Mouse (Mus musculus) CH12.LX (cell line): Measurements from ENCODE around the gene Prom1. TPM values are rescaled to one million over a fixed set of nuclear protein-coding genes. Genes with fewer than 3 reads are reported as not detected.

Experiments
- DNase-seq: peaks from one replicate; pipeline ENCODE4 v3.0.0-alpha.2; 2013; ENCODE audit errors: extremely low read depth
- H3K27ac ChIP-seq: 2 replicates; pipeline ENCODE4 v1.5.1; 2012; ENCODE audit warnings: low read depth, mild to moderate bottlenecking, control low read depth, moderate library complexity; ENCODE audit not compliant: insufficient read depth
- H3K27me3 ChIP-seq: replicated peaks from 2 replicates; pipeline ENCODE3; 2012; ENCODE audit warnings: inconsistent platforms
- H3K36me3 ChIP-seq, 2 experiments: replicated peaks in 1 of 2; 2 replicates each; pipeline versions ENCODE3 to v1.6.1; 2012; ENCODE audit warnings: inconsistent platforms in 1 of 2, low read length in 1 of 2, mild to moderate bottlenecking in 1 of 2, mixed read lengths in 1 of 2, moderate library complexity in 1 of 2; ENCODE audit not compliant: control insufficient read depth in 1 of 2, insufficient read depth in 1 of 2
- H3K4me1 ChIP-seq, 2 experiments: 2 replicates each; pipeline ENCODE4 v1.6.1; 2012; ENCODE audit warnings: inconsistent platforms in 1 of 2, moderate library complexity in 1 of 2; ENCODE audit not compliant: insufficient read depth in 2 of 2, control insufficient read depth in 1 of 2
- H3K4me2 ChIP-seq: 2 replicates; pipeline ENCODE4 v1.6.1; 2012; ENCODE audit warnings: low read depth, mild to moderate bottlenecking, control low read depth; ENCODE audit not compliant: poor library complexity, insufficient read depth, severe bottlenecking
- H3K4me3 ChIP-seq, 3 experiments: fragments of 150-350 bp in 1 of 3; sonication (generic) in 1 of 3; replicated peaks in 1 of 3; 2 replicates each; pipeline versions ENCODE3 to v1.5.1; 2011 to 2012; ENCODE audit warnings: low read depth in 2 of 3, low read length in 2 of 3, mild to moderate bottlenecking in 2 of 3, moderate library complexity in 2 of 3, control low read depth in 1 of 3, improper control_type of control experiment in 1 of 3, inconsistent platforms in 1 of 3, mixed read lengths in 1 of 3; ENCODE audit not compliant: poor library complexity in 1 of 3
- H3K79me2 ChIP-seq: replicated peaks from 2 replicates; pipeline ENCODE4 v1.6.1; 2012; ENCODE audit warnings: mild to moderate bottlenecking, moderate library complexity; ENCODE audit not compliant: control insufficient read depth, poor library complexity, insufficient read depth, severe bottlenecking; ENCODE audit errors: extremely low read depth
- H3K9ac ChIP-seq: 2 replicates; pipeline ENCODE4 v1.6.1; 2012; ENCODE audit warnings: low read depth, mild to moderate bottlenecking, control low read depth, moderate library complexity; ENCODE audit not compliant: insufficient read depth
- H3K9me3 ChIP-seq: replicated peaks from 2 replicates; pipeline ENCODE3; 2012; ENCODE audit warnings: low read length, inconsistent platforms, mixed read lengths
- CHD1 ChIP-seq: IDR thresholded peaks from 2 replicates; pipeline ENCODE4 v1.6.1; 2012; ENCODE audit warnings: low read depth, low read length, improper control_type of control experiment, inconsistent platforms
- CHD2 ChIP-seq: IDR thresholded peaks from 2 replicates; pipeline ENCODE4 v1.6.1; 2011; ENCODE audit warnings: low read length, improper control_type of control experiment
- CTCF ChIP-seq, 2 experiments: IDR thresholded peaks in 1 of 2; conservative IDR thresholded peaks in 1 of 2; 2 replicates each; pipeline ENCODE4 v1.5.1; 2011 to 2012; ENCODE audit warnings: low read depth in 2 of 2, low read length in 2 of 2, improper control_type of control experiment in 1 of 2, inconsistent platforms in 1 of 2, mild to moderate bottlenecking in 1 of 2, moderate library complexity in 1 of 2
- ELF1 ChIP-seq: IDR thresholded peaks from 2 replicates; pipeline ENCODE4 v1.6.1; 2014; ENCODE audit warnings: low read depth, mild to moderate bottlenecking, inconsistent platforms, low read length, improper control_type of control experiment
- EP300 ChIP-seq: IDR thresholded peaks from 2 replicates; pipeline ENCODE4 v1.6.1; 2011; ENCODE audit warnings: low read length, improper control_type of control experiment
- ETS1 ChIP-seq: conservative IDR thresholded peaks from 2 replicates; pipeline ENCODE4 v1.6.1; 2012; ENCODE audit warnings: low read depth, mild to moderate bottlenecking, inconsistent platforms, low read length, improper control_type of control experiment, moderate library complexity
- GABPA ChIP-seq: IDR thresholded peaks from 2 replicates; pipeline ENCODE4 v1.6.1; 2012; ENCODE audit warnings: low read depth, low read length, improper control_type of control experiment, inconsistent platforms; ENCODE audit not compliant: insufficient replicate concordance
- IRF4 ChIP-seq: IDR thresholded peaks from 2 replicates; pipeline ENCODE4 v1.6.1; 2014; ENCODE audit warnings: low read depth, mild to moderate bottlenecking, inconsistent platforms, low read length, improper control_type of control experiment
- JUN ChIP-seq: IDR thresholded peaks from 2 replicates; pipeline ENCODE4 v1.6.1; 2011; ENCODE audit warnings: low read depth, mild to moderate bottlenecking, low read length, improper control_type of control experiment, moderate library complexity; ENCODE audit not compliant: insufficient read depth
- JUND ChIP-seq: conservative IDR thresholded peaks from 2 replicates; pipeline ENCODE4 v1.6.1; 2011; ENCODE audit warnings: low read depth, low read length, improper control_type of control experiment
- KAT2A ChIP-seq: IDR thresholded peaks from 2 replicates; pipeline ENCODE4 v1.6.1; 2012; ENCODE audit warnings: low read length, improper control_type of control experiment, inconsistent platforms; ENCODE audit not compliant: insufficient replicate concordance
- MEF2A ChIP-seq: IDR thresholded peaks from 2 replicates; pipeline ENCODE4 v1.6.1; 2014; ENCODE audit warnings: low read depth, mild to moderate bottlenecking, inconsistent platforms, low read length, improper control_type of control experiment, borderline replicate concordance
- NELFE ChIP-seq: IDR thresholded peaks from 2 replicates; pipeline ENCODE4 v1.6.1; 2011; ENCODE audit warnings: low read depth, low read length, improper control_type of control experiment
- NRF1 ChIP-seq: IDR thresholded peaks from 2 replicates; pipeline ENCODE4 v1.6.1; 2014; ENCODE audit warnings: low read depth, mild to moderate bottlenecking, inconsistent platforms, low read length, improper control_type of control experiment, moderate library complexity
- PAX5 ChIP-seq: IDR thresholded peaks from 2 replicates; pipeline ENCODE4 v1.6.1; 2012; ENCODE audit warnings: low read length, inconsistent platforms, mixed read lengths
- POLR2AphosphoS2 ChIP-seq: IDR thresholded peaks from 2 replicates; pipeline ENCODE4 v1.6.1; 2011; ENCODE audit warnings: low read depth, low read length, improper control_type of control experiment
- RAD21 ChIP-seq: IDR thresholded peaks from 2 replicates; pipeline ENCODE4 v1.6.1; 2011; ENCODE audit warnings: low read depth, mild to moderate bottlenecking, low read length, improper control_type of control experiment, moderate library complexity
- SMC3 ChIP-seq: IDR thresholded peaks from 2 replicates; pipeline ENCODE4 v1.6.1; 2011; ENCODE audit warnings: low read depth, low read length, improper control_type of control experiment
- TBP ChIP-seq: conservative IDR thresholded peaks from 2 replicates; pipeline ENCODE4 v1.6.1; 2011; ENCODE audit warnings: low read depth, low read length, improper control_type of control experiment
- TCF12 ChIP-seq: IDR thresholded peaks from 2 replicates; pipeline ENCODE4 v1.6.1; 2014; ENCODE audit warnings: low read depth, mild to moderate bottlenecking, inconsistent platforms, low read length, improper control_type of control experiment
- USF2 ChIP-seq: conservative IDR thresholded peaks from 2 replicates; pipeline ENCODE4 v1.6.1; 2011; ENCODE audit warnings: low read depth, low read length, improper control_type of control experiment
- ZNF384 ChIP-seq: IDR thresholded peaks from 2 replicates; pipeline ENCODE4 v1.6.1; 2012; ENCODE audit warnings: low read depth, low read length, improper control_type of control experiment, inconsistent platforms
- dilution Hi-C: fragments of 300-500 bp; cut with MboI; formaldehyde crosslinking; loops from 2 replicates; pipeline ENCODE4 v1.14.3; 2020; ENCODE audit warnings: low sequenced_read_pairs; ENCODE audit not compliant: extremely low pct_unique_long_range_greater_than_20kb, extremely low pct_ligation_motif_present
- in situ Hi-C: fragments of 300-500 bp; cut with MboI; formaldehyde crosslinking; loops from 3 replicates; pipeline ENCODE4 v1.14.3; 2019; ENCODE audit warnings: low sequenced_read_pairs, low pct_ligation_motif_present, low pct_unique_long_range_greater_than_20kb, mixed read lengths
- polyA plus RNA-seq: library from polyadenylated mRNA; unstranded; fragments of >175 nt; gene quantifications from 2 replicates; pipeline ENCODE4 v1.2.1, GENCODE M21; 2012; ENCODE audit warnings: low read depth; ENCODE audit not compliant: insufficient read length
- total RNA-seq, 2 experiments: library from RNA; depleted of rRNA; stranded (reverse); fragments of 300-350 nt in 1 of 2; fragments of >200 nt in 1 of 2; gene quantifications; 2 replicates each; pipeline ENCODE4 v1.2.3; 2012 to 2014

Gene Prom1
- total and polyA plus RNA-seq, 3 experiments = 0.13 to 0.39 (median 0.21) TPM

GRCm38 (mm10) chr5:44113138-44113537 lies 11.3 kb upstream of the Prom1 start:
- dilution Hi-C loops = no loop called here
- H3K27ac ChIP-seq = no peak overlapping the region
- H3K79me2 ChIP-seq = no peaks in the 10 kb centered on the region
- no peak overlapping the region for H3K9ac ChIP-seq
- H3K9me3 ChIP-seq = no peaks in the 10 kb centered on the region
- DNase-seq = no peak
- peaks cover 0 to 4% of the 10 kb centered on the region in 2 experiments; a peak in 1 of 4 replicates for H3K4me1 ChIP-seq
- in situ Hi-C loops = no loop called here
- TF ChIP-seq TBP = no peak
- TF ChIP-seq CTCF (conservative IDR thresholded peaks at IDR 0.05 in 1 of 2, IDR thresholded peaks at IDR 0.05 in 1 of 2; ENCODE audit: low read depth in 2 of 2, low read length in 2 of 2) = no peak
- TF ChIP-seq MEF2A = no peak
- no peak for TF ChIP-seq JUND
- TF ChIP-seq TCF12 = no peak
- no peak for TF ChIP-seq ZNF384
- no peak for TF ChIP-seq ETS1
- no peak for TF ChIP-seq POLR2AphosphoS2
- no peak for TF ChIP-seq CHD2
- TF ChIP-seq RAD21 = no peak
- no peak for TF ChIP-seq EP300
- no peak for TF ChIP-seq USF2
- no peak for TF ChIP-seq CHD1
- TF ChIP-seq ELF1 = no peak
- no peak for TF ChIP-seq IRF4
- TF ChIP-seq SMC3 = no peak
- no peak for TF ChIP-seq JUN
- TF ChIP-seq, all 38 proteins: peak for 0
- Histone ChIP-seq H3K4me2 (no peak overlapping the region), H3K4me3 (no peak overlapping the region), H3K27me3 (no peaks in the 10 kb centered on the region), H3K36me3 (no peaks in the 10 kb centered on the region)

- Histone ChIP-seq H3K9me3 (peaks cover 4% of the 10 kb centered on the region), H3K36me3 (no peaks in the 10 kb centered on the region), H3K4me2 (no peak overlapping the region), H3K27me3 (no peaks in the 10 kb centered on the region), H3K4me3 (no peak overlapping the region), H3K79me2 (no peaks in the 10 kb centered on the region), H3K4me1 (peaks cover 0 to 4% of the 10 kb centered on the region in 2 experiments; a peak in 1 of 4 replicates), H3K9ac (no peak overlapping the region), H3K27ac (no peak overlapping the region)
- in situ Hi-C loops (no loop called here), dilution Hi-C loops (no loop called here)
- no peak for DNase-seq
- TF ChIP-seq PAX5 (no peak), EP300 (no peak), JUND (no peak), GABPA (no peak), KAT2A (no peak), MEF2A (no peak), CHD2 (no peak), ELF1 (no peak), ETS1 (no peak), IRF4 (no peak), CTCF (conservative IDR thresholded peaks at IDR 0.05 in 1 of 2, IDR thresholded peaks at IDR 0.05 in 1 of 2; ENCODE audit: low read depth in 2 of 2, low read length in 2 of 2) (no peak), NELFE (no peak), NRF1 (no peak)
Observed at GRCm38 (mm10) chr5:44109121-44109520, 7.3 kb upstream of the Prom1 start.
